Mouse (Mus musculus) midbrain, embryonic 15.5 days (tissue): ENCODE measurements around the gene Igsf6. TPM values are rescaled to one million over a fixed set of nuclear protein-coding genes. Genes with fewer than 3 reads are reported as not detected.
"Not testable (repeated sequence)": the region's sequence is repeated elsewhere in the genome, so short reads cannot be mapped to it uniquely, and the experiment has no call there.

Experiments
- ATAC-seq: fragments of 200-750 bp; cut with Nextera tagmentation; replicated peaks from 2 replicates; pipeline ENCODE4 v1.8.0; 2017; ENCODE audit warnings: moderate TSS enrichment
- H3K27ac ChIP-seq: fragments of 300-500 bp; sonication (generic); 2 replicates; pipeline ENCODE4 v1.5.1; 2015; ENCODE audit warnings: mild to moderate bottlenecking, inconsistent platforms
- H3K27me3 ChIP-seq: fragments of 300-500 bp; sonication (generic); replicated peaks from 2 replicates; pipeline ENCODE4 v1.6.1; 2015; ENCODE audit warnings: inconsistent platforms
- H3K36me3 ChIP-seq: fragments of 300-500 bp; sonication (generic); replicated peaks from 2 replicates; pipeline ENCODE4 v1.6.1; 2015; ENCODE audit warnings: inconsistent platforms
- H3K4me1 ChIP-seq: fragments of 300-500 bp; sonication (generic); 2 replicates; pipeline ENCODE4 v1.6.1; 2015; ENCODE audit warnings: inconsistent platforms
- H3K4me2 ChIP-seq: fragments of 300-500 bp; sonication (generic); 2 replicates; pipeline ENCODE4 v1.6.1; 2015; ENCODE audit warnings: inconsistent platforms, mild to moderate bottlenecking, moderate library complexity
- H3K4me3 ChIP-seq: fragments of 300-500 bp; sonication (generic); 2 replicates; pipeline ENCODE4 v1.5.1; 2015; ENCODE audit warnings: mild to moderate bottlenecking, inconsistent platforms
- H3K9ac ChIP-seq: fragments of 300-500 bp; sonication (generic); 2 replicates; pipeline ENCODE4 v1.6.1; 2015; ENCODE audit warnings: mild to moderate bottlenecking, inconsistent platforms
- H3K9me3 ChIP-seq: fragments of 300-500 bp; sonication (generic); 2 replicates; pipeline ENCODE4 v1.6.1; 2016; ENCODE audit warnings: inconsistent platforms
- WGBS: fragments of 180-500 bp; shearing (Covaris S2); methylation state at CpG from one replicate; pipeline ENCODE4 v1.1.7; 2015; ENCODE audit warnings: mixed read lengths; 5-methylcytosine and 5-hydroxymethylcytosine counted together
- polyA plus RNA-seq: library from polyadenylated mRNA; unstranded; fragments of >200 nt; fragmentation: Nextera tagmentation; extraction: Ambion mirVana; gene quantifications from 2 replicates; pipeline ENCODE4 v1.2.1, GENCODE M21; 2015

The Igsf6 gene
- polyA plus RNA-seq, 1 experiment from 2014 or later = 1.1 TPM

DNA sequence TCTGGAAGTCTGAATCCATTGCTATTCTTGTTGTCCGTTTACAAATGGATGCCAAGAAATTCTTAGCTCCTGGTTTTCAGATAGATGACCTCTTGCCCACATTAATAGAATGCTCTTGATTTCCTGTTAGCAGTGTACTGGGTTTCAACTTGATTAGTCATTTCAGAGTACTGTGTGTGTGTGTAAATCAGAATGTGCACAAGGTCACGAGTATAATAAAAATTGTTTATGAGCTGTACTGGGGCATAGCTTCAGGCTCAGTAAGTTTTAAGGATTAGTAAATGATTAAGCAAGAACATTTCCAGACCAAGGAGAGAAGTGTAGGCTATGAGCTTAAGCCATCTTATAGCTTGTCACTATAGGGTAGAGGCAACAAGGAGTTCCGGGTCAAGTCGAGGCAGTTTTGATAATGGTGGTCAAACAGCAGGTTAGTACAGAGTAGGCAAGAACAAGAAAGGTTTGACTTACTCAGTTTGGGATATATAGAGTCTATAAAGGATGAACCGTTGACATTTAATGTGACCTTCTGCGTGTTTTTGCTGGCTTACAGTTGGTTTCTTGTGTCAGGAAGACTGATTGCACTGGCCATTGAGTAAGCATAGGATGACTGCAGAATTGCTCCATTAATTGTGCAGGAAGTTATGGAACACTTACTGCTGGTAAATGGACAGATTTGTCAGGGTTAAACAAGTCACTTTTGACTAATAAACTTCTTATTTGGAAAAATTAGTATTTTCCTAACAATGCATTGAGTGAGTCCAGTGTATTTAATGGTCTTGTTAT, 28.5 kb downstream of the Igsf6 start:
- no peaks in the 10 kb centered on the region for H3K9me3 ChIP-seq
- no peak overlapping the region for H3K9ac ChIP-seq
- ATAC-seq = no peak
- no peak overlapping the region for H3K27ac ChIP-seq
- H3K4me2 ChIP-seq = no peak overlapping the region
- no peaks in the 10 kb centered on the region for H3K27me3 ChIP-seq
- 0 out of 2 replicates have a peak, but pooled peaks cover 3% of the 10 kb centered on the region for H3K36me3 ChIP-seq
- H3K4me1 ChIP-seq = 0 out of 2 replicates have a peak, but pooled peaks cover 2% of the 10 kb centered on the region
- H3K4me3 ChIP-seq = no peak overlapping the region
- 95% methylated on average over 6 of the region's 6 CpGs for WGBS

DNA sequence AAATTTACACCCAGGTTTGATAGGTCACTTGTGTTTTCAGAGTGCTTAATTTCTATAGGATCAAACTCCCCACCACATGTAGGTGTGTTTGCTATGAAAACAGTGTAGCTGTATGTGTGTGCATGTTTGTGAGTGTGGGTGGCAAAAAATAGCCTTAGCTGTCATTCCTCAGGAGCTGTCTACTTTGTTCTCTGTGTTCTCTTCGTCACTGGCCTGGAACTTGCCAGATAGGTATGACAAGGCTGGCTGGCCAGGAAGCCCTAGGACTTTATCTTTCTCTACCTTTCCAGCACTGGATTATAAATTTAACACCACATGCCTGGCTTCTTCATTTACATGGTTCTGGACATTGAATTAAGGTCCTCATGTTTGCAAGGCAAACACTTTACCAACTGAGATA, 30.1 kb downstream of the Igsf6 start:
- 0 out of 2 replicates have a peak, but pooled peaks cover 9% of the 10 kb centered on the region for H3K4me1 ChIP-seq
- 0 out of 2 replicates have a peak, but pooled peaks cover 3% of the 10 kb centered on the region for H3K36me3 ChIP-seq
- H3K9ac ChIP-seq = no peak overlapping the region
- no peak overlapping the region for H3K4me2 ChIP-seq
- 89% methylated on average over 1 of the region's 1 CpGs for whole genome bisulfite sequencing
- no peak for ATAC-seq
- no peak overlapping the region for H3K27ac ChIP-seq
- H3K27me3 ChIP-seq = no peaks in the 10 kb centered on the region
- H3K4me3 ChIP-seq = no peak overlapping the region
- no peaks in the 10 kb centered on the region for H3K9me3 ChIP-seq

GRCm38 (mm10) chr7:121043510-121043909, 30.9 kb downstream of the Igsf6 start:
- H3K27me3 ChIP-seq = no peaks in the 10 kb centered on the region
- 98% methylated on average over 1 of the region's 1 CpGs for WGBS
- H3K4me1 ChIP-seq = 0 out of 2 replicates have a peak, but pooled peaks cover 11% of the 10 kb centered on the region
- no peak overlapping the region for H3K9ac ChIP-seq
- no peaks in the 10 kb centered on the region for H3K9me3 ChIP-seq
- H3K27ac ChIP-seq = no peak overlapping the region
- no peak overlapping the region for H3K4me3 ChIP-seq
- H3K36me3 ChIP-seq = 0 out of 2 replicates have a peak, but pooled peaks cover 1% of the 10 kb centered on the region
- no peak for ATAC-seq
- no peak overlapping the region for H3K4me2 ChIP-seq

GRCm38 (mm10) chr7:121043004-121043403, 31.4 kb downstream of the Igsf6 start:
- no peak overlapping the region for H3K9ac ChIP-seq
- peaks cover 13% of the 10 kb centered on the region; the same call in 1 of the 2 replicates for H3K4me1 ChIP-seq
- ATAC-seq = no peak
- no peak overlapping the region for H3K27ac ChIP-seq
- H3K9me3 ChIP-seq = no peaks in the 10 kb centered on the region
- no peak overlapping the region for H3K4me2 ChIP-seq
- WGBS = 93% methylated on average over 3 of the region's 3 CpGs
- H3K27me3 ChIP-seq = no peaks in the 10 kb centered on the region
- no peak overlapping the region for H3K4me3 ChIP-seq
- no peaks in the 10 kb centered on the region for H3K36me3 ChIP-seq

GRCm38 (mm10) chr7:121041989-121042388, 32.4 kb downstream of the Igsf6 start:
- Histone ChIP-seq H3K9me3 (no peaks in the 10 kb centered on the region), H3K27me3 (no peaks in the 10 kb centered on the region), H3K27ac (no peak overlapping the region), H3K4me3 (no peak overlapping the region), H3K4me1 (peaks cover 23% of the 10 kb centered on the region), H3K9ac (no peak overlapping the region), H3K36me3 (no peaks in the 10 kb centered on the region), H3K4me2 (no peak overlapping the region)
- no peak for ATAC-seq
- 73% methylated on average over 1 of the region's 1 CpGs for WGBS

DNA sequence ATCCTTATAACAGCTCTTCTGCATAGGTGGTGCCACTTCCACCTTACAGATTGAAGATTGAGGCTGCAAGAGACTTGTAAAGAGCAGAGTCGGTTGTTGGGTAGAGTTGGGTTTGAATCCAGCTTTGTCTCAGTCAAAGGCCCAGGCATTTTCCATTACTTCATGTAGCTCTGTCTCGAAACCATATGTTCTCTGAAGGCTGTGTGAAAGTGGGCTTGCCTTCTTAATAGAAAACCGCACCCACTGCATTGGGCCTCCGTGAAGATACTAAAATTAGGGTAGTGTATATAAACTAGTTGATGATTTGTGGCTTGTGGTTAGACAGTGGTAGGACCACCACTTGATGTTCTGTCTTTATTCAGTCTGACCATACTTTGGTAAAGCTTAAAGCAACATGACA, 33.8 kb downstream of the Igsf6 start:
- no peaks in the 10 kb centered on the region for H3K27me3 ChIP-seq
- no peaks in the 10 kb centered on the region for H3K36me3 ChIP-seq
- H3K27ac ChIP-seq = no peak overlapping the region
- no peak overlapping the region for H3K4me3 ChIP-seq
- H3K9ac ChIP-seq = no peak overlapping the region
- H3K4me2 ChIP-seq = no peak overlapping the region
- H3K9me3 ChIP-seq = no peaks in the 10 kb centered on the region
- H3K4me1 ChIP-seq = peaks cover 37% of the 10 kb centered on the region
- 96% methylated on average over 4 of the region's 4 CpGs for WGBS
- ATAC-seq = no peak

DNA sequence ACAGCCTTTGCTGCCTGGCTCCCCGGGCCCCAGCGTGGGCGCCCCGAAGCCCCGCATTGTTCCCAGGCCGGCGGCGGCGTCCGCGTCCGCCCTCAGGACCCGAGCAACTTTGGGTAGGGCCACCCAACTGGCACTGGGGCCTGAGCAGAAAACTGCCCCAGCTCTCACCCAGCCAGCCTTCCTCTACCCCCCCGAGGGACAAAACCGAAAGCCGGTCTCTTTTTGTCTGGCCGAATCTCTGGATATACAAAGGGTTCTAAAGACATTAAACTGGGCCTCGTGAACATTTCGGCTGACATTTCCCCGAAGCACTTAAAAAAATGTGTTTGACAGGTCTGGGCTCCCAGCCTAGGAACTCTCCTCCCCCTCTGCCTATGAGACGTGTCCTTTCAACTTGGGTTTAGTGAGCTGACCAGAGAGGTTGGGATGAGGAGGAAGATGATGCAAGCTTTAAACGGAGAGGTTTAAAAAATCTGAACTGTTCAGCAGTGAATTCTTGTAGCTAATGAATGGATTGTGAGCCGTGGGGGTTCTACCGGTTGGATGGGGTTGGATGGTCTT, 39.1 kb downstream of the Igsf6 start:
- whole genome bisulfite sequencing = under 1% methylated on average over 24 of the region's 24 CpGs
- Histone ChIP-seq H3K4me3 (peak overlapping the region; percentile 55), H3K4me1 (peaks cover 39% of the 10 kb centered on the region), H3K36me3 (no peaks in the 10 kb centered on the region), H3K27ac (peak overlapping the region; percentile 93), H3K27me3 (peaks cover 14% of the 10 kb centered on the region), H3K4me2 (peak overlapping the region; percentile 73), H3K9me3 (no peaks in the 10 kb centered on the region), H3K9ac (peak overlapping the region; percentile 84)
- ATAC-seq = peak; percentile 40; the same call in 1 of the 2 replicates

DNA sequence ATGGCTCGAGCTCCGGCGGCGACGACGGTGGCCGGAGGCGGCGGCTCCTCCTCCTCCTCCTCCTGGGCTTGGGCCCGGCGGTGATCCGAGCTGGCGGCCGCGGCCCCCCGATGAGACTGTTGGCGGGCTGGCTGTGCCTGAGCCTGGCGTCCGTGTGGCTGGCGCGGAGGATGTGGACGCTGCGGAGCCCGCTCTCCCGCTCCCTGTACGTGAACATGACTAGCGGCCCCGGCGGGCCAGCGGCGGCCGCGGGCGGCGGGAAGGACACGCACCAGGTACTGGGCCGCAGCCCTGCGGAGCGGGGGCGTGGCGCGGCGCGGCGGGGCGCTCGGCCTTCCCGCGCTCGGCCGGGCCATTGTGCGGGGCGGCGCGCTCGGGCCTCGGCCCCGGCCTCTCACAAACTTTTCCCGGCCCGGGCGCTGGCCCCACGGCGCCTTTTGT, 39.7 kb downstream of the Igsf6 start:
- H3K27me3 ChIP-seq = peaks cover 14% of the 10 kb centered on the region
- ATAC-seq = peak; percentile 84
- peak overlapping the region; percentile 73 for H3K4me2 ChIP-seq
- peaks cover 36% of the 10 kb centered on the region for H3K4me1 ChIP-seq
- WGBS = 0% methylated on average over 43 of the region's 63 CpGs
- H3K27ac ChIP-seq = peak overlapping the region; percentile 93
- H3K4me3 ChIP-seq = peak overlapping the region; percentile 55
- no peaks in the 10 kb centered on the region for H3K36me3 ChIP-seq
- H3K9ac ChIP-seq = peak overlapping the region; percentile 84
- no peaks in the 10 kb centered on the region for H3K9me3 ChIP-seq

DNA sequence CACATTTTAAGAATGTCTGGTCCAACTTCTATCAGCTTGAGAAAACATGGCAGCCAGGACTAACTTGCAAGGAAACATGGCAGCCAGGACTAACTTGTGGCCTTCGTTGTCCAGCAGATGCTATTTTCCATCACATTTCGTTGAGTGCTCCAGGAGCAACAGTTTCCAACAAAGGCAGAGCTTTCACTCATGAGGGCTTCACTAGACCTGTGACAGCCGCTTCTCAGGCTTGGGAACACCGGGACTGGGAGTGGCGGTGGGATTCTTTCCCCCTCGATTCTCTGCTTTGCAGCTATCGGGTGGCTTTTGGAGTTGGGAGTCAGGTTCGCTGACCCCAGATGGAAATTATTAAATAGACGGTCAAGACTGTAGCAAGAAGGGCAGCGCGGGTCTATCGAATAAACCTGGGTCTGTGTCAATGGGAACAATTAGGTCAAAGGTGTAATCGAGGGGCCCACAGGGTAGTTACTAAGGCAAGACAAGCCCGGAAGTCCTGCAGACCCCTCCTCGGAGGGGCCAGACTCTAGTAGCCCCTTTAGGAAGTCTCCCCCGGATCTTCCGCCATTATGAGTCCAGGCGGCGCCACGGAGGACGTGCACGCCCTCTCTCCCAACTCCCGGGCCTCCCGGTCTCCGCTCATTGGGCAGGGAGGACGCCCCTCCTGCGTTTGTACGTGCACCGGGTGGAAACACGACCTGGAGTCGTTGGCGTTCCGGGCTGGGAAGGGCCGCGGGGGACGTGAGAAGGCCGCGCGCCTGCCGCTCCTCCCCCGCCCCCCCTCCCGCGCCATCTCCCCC, 40.3 kb downstream of the Igsf6 start, which contains the start of gene Mettl9:
Mettl9 (plus strand) TSS at position 590 of the 797 bp plus-strand sequence.
- peaks cover 14% of the 10 kb centered on the region for H3K27me3 ChIP-seq
- peak within 1 kb of the TSS; percentile 93 for H3K27ac ChIP-seq
- peaks cover 30% of the 10 kb centered on the region for H3K4me1 ChIP-seq
- no peaks in the 10 kb centered on the region for H3K9me3 ChIP-seq
- peak within 1 kb of the TSS; percentile 84 for H3K9ac ChIP-seq
- 2% methylated on average over 37 of the region's 43 CpGs for WGBS
- peak within 1 kb of the TSS; percentile 55 for H3K4me3 ChIP-seq
- H3K4me2 ChIP-seq = peak within 1 kb of the TSS; percentile 73
- H3K36me3 ChIP-seq = no peaks in the 10 kb centered on the region
- peak; percentile 97 for ATAC-seq

- not testable (repeated sequence) for H3K36me3 ChIP-seq, ATAC-seq, H3K9ac ChIP-seq, H3K9me3 ChIP-seq, H3K4me2 ChIP-seq, H3K4me1 ChIP-seq, H3K27ac ChIP-seq, H3K4me3 ChIP-seq
- H3K27me3 ChIP-seq = peaks cover 24% of the 10 kb centered on the region
Observed at GRCm38 (mm10) chr7:121029947-121030346, 44.4 kb downstream of the Igsf6 start.

DNA sequence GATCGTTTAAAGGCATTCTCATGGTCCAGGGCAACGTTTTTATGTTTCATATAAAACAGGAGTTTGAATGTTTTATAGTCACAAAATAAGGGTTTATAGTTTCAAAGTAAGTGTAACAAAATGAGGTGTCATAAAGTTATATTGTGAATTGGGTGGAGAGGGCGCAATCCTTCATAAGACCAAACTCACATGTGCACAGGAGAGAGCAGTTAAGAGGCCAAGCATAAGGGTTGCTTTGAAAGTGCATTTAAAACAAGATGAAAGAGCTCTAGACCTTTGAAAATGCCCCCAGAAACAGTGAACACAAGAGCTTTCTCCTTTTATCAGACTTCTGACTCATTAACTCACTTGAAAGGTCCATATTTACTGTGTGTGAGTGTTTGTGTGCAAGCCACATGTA, 48.1 kb downstream of the Igsf6 start:
- no peak overlapping the region for H3K4me2 ChIP-seq
- no peaks in the 10 kb centered on the region for H3K36me3 ChIP-seq
- ATAC-seq = no peak
- H3K9me3 ChIP-seq = no peaks in the 10 kb centered on the region
- H3K4me3 ChIP-seq = no peak overlapping the region
- no peak overlapping the region for H3K9ac ChIP-seq
- no peak overlapping the region for H3K27ac ChIP-seq
- H3K27me3 ChIP-seq = 0 out of 2 replicates have a peak, but pooled peaks cover 16% of the 10 kb centered on the region
- 67% methylated on average over 3 of the region's 3 CpGs for WGBS
- no peaks in the 10 kb centered on the region for H3K4me1 ChIP-seq
